Mouse (Mus musculus): ENCODE measurements around the gene Mrgprf. TPM values are rescaled to one million over a fixed set of nuclear protein-coding genes. Genes with fewer than 3 reads are reported as not detected.

Gene Mrgprf
- polyA plus RNA-seq, 1 experiment from 2014 or later, result 3.6 TPM

GRCm38 (mm10) chr7:145308061-145308675 lies 7.5 kb downstream of the Mrgprf start:
- Histone ChIP-seq H3K9me3 (ENCODE audit: control insufficient read depth, low read length) (no peaks in the 10 kb centered on the region), H3K27ac (ENCODE audit: low read depth, low read length) (no peak overlapping the region), H3K4me3 (ENCODE audit: low read length) (no peak overlapping the region), H3K9ac (ENCODE audit: low read depth, low read length) (no peak overlapping the region), H3K4me2 (ENCODE audit: low read length) (no peak overlapping the region), H3K4me1 (ENCODE audit: control insufficient read depth, insufficient read depth, low read depth, low read length) (no peaks in the 10 kb centered on the region), H3K36me3 (ENCODE audit: control insufficient read depth, insufficient read depth, low read length) (no peaks in the 10 kb centered on the region), H3K27me3 (replicated peaks; ENCODE audit: control insufficient read depth, insufficient read depth, low read length) (no peaks in the 10 kb centered on the region)
- no peak for ATAC-seq
- 79% methylated on average over 30 of the region's 30 CpGs for WGBS

- 70% methylated on average over 4 of the region's 4 CpGs for WGBS
These were observed 8.2 kb downstream of the Mrgprf start for GRCm38 (mm10) chr7:145308866-145309265.

GRCm38 (mm10) chr7:145309877-145310276 lies 9.2 kb downstream of the Mrgprf start:
- H3K4me2 ChIP-seq (ENCODE audit: low read length), result no peak overlapping the region

More at GRCm38 (mm10) chr7:145308866-145309265, 8.2 kb downstream of the Mrgprf start:
- H3K9ac ChIP-seq (ENCODE audit: low read depth, low read length), result no peak overlapping the region
- no peak overlapping the region for H3K4me2 ChIP-seq (ENCODE audit: low read length)
- ATAC-seq, result no peak
- no peaks in the 10 kb centered on the region for H3K36me3 ChIP-seq (ENCODE audit: control insufficient read depth, insufficient read depth, low read length)
- no peaks in the 10 kb centered on the region for H3K27me3 ChIP-seq (replicated peaks; ENCODE audit: control insufficient read depth, insufficient read depth, low read length)
- no peak overlapping the region for H3K27ac ChIP-seq (ENCODE audit: low read depth, low read length)
- no peak overlapping the region for H3K4me3 ChIP-seq (ENCODE audit: low read length)
- no peaks in the 10 kb centered on the region for H3K4me1 ChIP-seq (ENCODE audit: control insufficient read depth, insufficient read depth, low read depth, low read length)
- H3K9me3 ChIP-seq (ENCODE audit: control insufficient read depth, low read length), result no peaks in the 10 kb centered on the region

GRCm38 (mm10) chr7:145310526-145310925 lies 9.9 kb downstream of the Mrgprf start:
- H3K36me3 ChIP-seq (ENCODE audit: control insufficient read depth, insufficient read depth, low read length), result no peaks in the 10 kb centered on the region
- H3K4me2 ChIP-seq (ENCODE audit: low read length), result no peak overlapping the region
- H3K4me3 ChIP-seq (ENCODE audit: low read length), result no peak overlapping the region
- 74% methylated on average over 5 of the region's 5 CpGs for WGBS
- no peaks in the 10 kb centered on the region for H3K4me1 ChIP-seq (ENCODE audit: control insufficient read depth, insufficient read depth, low read depth, low read length)
- no peaks in the 10 kb centered on the region for H3K27me3 ChIP-seq (replicated peaks; ENCODE audit: control insufficient read depth, insufficient read depth, low read length)
- no peaks in the 10 kb centered on the region for H3K9me3 ChIP-seq (ENCODE audit: control insufficient read depth, low read length)
- no peak overlapping the region for H3K27ac ChIP-seq (ENCODE audit: low read depth, low read length)
- no peak for ATAC-seq
- no peak overlapping the region for H3K9ac ChIP-seq (ENCODE audit: low read depth, low read length)

More at GRCm38 (mm10) chr7:145309877-145310276, 9.2 kb downstream of the Mrgprf start:
- WGBS, result 80% methylated on average over 1 of the region's 1 CpGs
- H3K9me3 ChIP-seq (ENCODE audit: control insufficient read depth, low read length), result no peaks in the 10 kb centered on the region
- no peaks in the 10 kb centered on the region for H3K4me1 ChIP-seq (ENCODE audit: control insufficient read depth, insufficient read depth, low read depth, low read length)
- H3K36me3 ChIP-seq (ENCODE audit: control insufficient read depth, insufficient read depth, low read length), result no peaks in the 10 kb centered on the region
- H3K27ac ChIP-seq (ENCODE audit: low read depth, low read length), result no peak overlapping the region
- no peaks in the 10 kb centered on the region for H3K27me3 ChIP-seq (replicated peaks; ENCODE audit: control insufficient read depth, insufficient read depth, low read length)
- no peak for ATAC-seq
- no peak overlapping the region for H3K9ac ChIP-seq (ENCODE audit: low read depth, low read length)
- H3K4me3 ChIP-seq (ENCODE audit: low read length), result no peak overlapping the region

- 84% methylated on average over 3 of the region's 3 CpGs for WGBS
These were observed 11.5 kb downstream of the Mrgprf start for GRCm38 (mm10) chr7:145312137-145312536.

GRCm38 (mm10) chr7:145314785-145315411 lies 14.3 kb downstream of the Mrgprf start, which contains the start of gene Mrgprd:
Mrgprd (plus strand) TSS chr7:145314835.
- Histone ChIP-seq H3K4me2 (ENCODE audit: low read length) (no peak within 1 kb of the TSS), H3K36me3 (ENCODE audit: control insufficient read depth, insufficient read depth, low read length) (no peaks in the 10 kb centered on the region), H3K27ac (ENCODE audit: low read depth, low read length) (no peak within 1 kb of the TSS), H3K4me3 (ENCODE audit: low read length) (no peak within 1 kb of the TSS), H3K9me3 (ENCODE audit: control insufficient read depth, low read length) (no peaks in the 10 kb centered on the region), H3K27me3 (replicated peaks; ENCODE audit: control insufficient read depth, insufficient read depth, low read length) (no peaks in the 10 kb centered on the region), H3K4me1 (ENCODE audit: control insufficient read depth, insufficient read depth, low read depth, low read length) (no peaks in the 10 kb centered on the region), H3K9ac (ENCODE audit: low read depth, low read length) (no peak within 1 kb of the TSS)
- no peak for ATAC-seq
- WGBS, result 87% methylated on average over 6 of the region's 6 CpGs

More at GRCm38 (mm10) chr7:145312137-145312536, 11.5 kb downstream of the Mrgprf start:
- no peak for ATAC-seq
- H3K4me2 ChIP-seq (ENCODE audit: low read length), result no peak overlapping the region
- no peak overlapping the region for H3K4me3 ChIP-seq (ENCODE audit: low read length)
- H3K36me3 ChIP-seq (ENCODE audit: control insufficient read depth, insufficient read depth, low read length), result no peaks in the 10 kb centered on the region
- H3K27ac ChIP-seq (ENCODE audit: low read depth, low read length), result no peak overlapping the region
- H3K9me3 ChIP-seq (ENCODE audit: control insufficient read depth, low read length), result no peaks in the 10 kb centered on the region
- no peaks in the 10 kb centered on the region for H3K27me3 ChIP-seq (replicated peaks; ENCODE audit: control insufficient read depth, insufficient read depth, low read length)
- H3K4me1 ChIP-seq (ENCODE audit: control insufficient read depth, insufficient read depth, low read depth, low read length), result no peaks in the 10 kb centered on the region
- H3K9ac ChIP-seq (ENCODE audit: low read depth, low read length), result no peak overlapping the region

- H3K9me3 ChIP-seq (ENCODE audit: control insufficient read depth, low read length), result no peaks in the 10 kb centered on the region
- H3K27me3 ChIP-seq (replicated peaks; ENCODE audit: control insufficient read depth, insufficient read depth, low read length), result no peaks in the 10 kb centered on the region
- no peak overlapping the region for H3K4me3 ChIP-seq (ENCODE audit: low read length)
- no peaks in the 10 kb centered on the region for H3K36me3 ChIP-seq (ENCODE audit: control insufficient read depth, insufficient read depth, low read length)
- no peak overlapping the region for H3K27ac ChIP-seq (ENCODE audit: low read depth, low read length)
- H3K4me2 ChIP-seq (ENCODE audit: low read length), result no peak overlapping the region
- no peak for ATAC-seq
- 59% methylated on average over 4 of the region's 4 CpGs for WGBS
- no peaks in the 10 kb centered on the region for H3K4me1 ChIP-seq (ENCODE audit: control insufficient read depth, insufficient read depth, low read depth, low read length)
- no peak overlapping the region for H3K9ac ChIP-seq (ENCODE audit: low read depth, low read length)
These were observed 16.9 kb downstream of the Mrgprf start for GRCm38 (mm10) chr7:145317522-145317921.

- H3K9me3 ChIP-seq (ENCODE audit: control insufficient read depth, low read length), result no peaks in the 10 kb centered on the region
- H3K4me2 ChIP-seq (ENCODE audit: low read length), result no peak overlapping the region
- H3K9ac ChIP-seq (ENCODE audit: low read depth, low read length), result no peak overlapping the region
- no peaks in the 10 kb centered on the region for H3K27me3 ChIP-seq (replicated peaks; ENCODE audit: control insufficient read depth, insufficient read depth, low read length)
- H3K36me3 ChIP-seq (ENCODE audit: control insufficient read depth, insufficient read depth, low read length), result no peaks in the 10 kb centered on the region
- no peak for ATAC-seq
- no peaks in the 10 kb centered on the region for H3K4me1 ChIP-seq (ENCODE audit: control insufficient read depth, insufficient read depth, low read depth, low read length)
- H3K27ac ChIP-seq (ENCODE audit: low read depth, low read length), result no peak overlapping the region
- H3K4me3 ChIP-seq (ENCODE audit: low read length), result no peak overlapping the region
- 72% methylated on average over 3 of the region's 3 CpGs for WGBS
These were observed 18.9 kb downstream of the Mrgprf start for GRCm38 (mm10) chr7:145319481-145319880.

GRCm38 (mm10) chr7:145323607-145324006 lies 23.0 kb downstream of the Mrgprf start:
- H3K9ac ChIP-seq (ENCODE audit: low read depth, low read length), result no peak overlapping the region
- H3K27me3 ChIP-seq (replicated peaks; ENCODE audit: control insufficient read depth, insufficient read depth, low read length), result no peaks in the 10 kb centered on the region
- no peaks in the 10 kb centered on the region for H3K4me1 ChIP-seq (ENCODE audit: control insufficient read depth, insufficient read depth, low read depth, low read length)
- no peak overlapping the region for H3K4me2 ChIP-seq (ENCODE audit: low read length)
- H3K9me3 ChIP-seq (ENCODE audit: control insufficient read depth, low read length), result no peaks in the 10 kb centered on the region
- 26% methylated on average over 4 of the region's 4 CpGs for WGBS
- no peak overlapping the region for H3K4me3 ChIP-seq (ENCODE audit: low read length)
- no peak overlapping the region for H3K27ac ChIP-seq (ENCODE audit: low read depth, low read length)
- ATAC-seq, result no peak
- no peaks in the 10 kb centered on the region for H3K36me3 ChIP-seq (ENCODE audit: control insufficient read depth, insufficient read depth, low read length)

Data from hindbrain, embryonic 16.5 days (tissue).